Mouse (Mus musculus): ENCODE data around the gene Rad51b. TPM values are rescaled to one million over a fixed set of nuclear protein-coding genes. Genes with fewer than 3 reads are reported as not detected.

Gene Rad51b
- total and polyA plus RNA-seq, 3 experiments, result 0.47 to 0.50 (median 0.49) TPM

GRCm38 (mm10) chr12:79331722-79332121 lies 34.6 kb downstream of the Rad51b start:
- no peak overlapping the region for H3K9ac ChIP-seq (ENCODE audit: low read depth, low read length)
- H3K36me3 ChIP-seq (ENCODE audit: control insufficient read depth, insufficient read depth, low read length), result no peaks in the 10 kb centered on the region
- no peaks in the 10 kb centered on the region for H3K27me3 ChIP-seq (ENCODE audit: control insufficient read depth, insufficient read depth, low read length)
- H3K4me3 ChIP-seq, result no peak overlapping the region
- no peak overlapping the region for H3K27ac ChIP-seq
- TF ChIP-seq EP300 (IDR thresholded peaks at IDR 0.05; ENCODE audit: insufficient read depth, low read depth, low read length) (no peak), POLR2A (IDR thresholded peaks at IDR 0.05; ENCODE audit: insufficient read depth, low read depth, low read length) (no peak), CTCF (IDR thresholded peaks at IDR 0.05) (no peak)
- H3K4me1 ChIP-seq (ENCODE audit: control insufficient read depth, insufficient read depth, low read length), result no peaks in the 10 kb centered on the region
- intact Hi-C loops (cut with DNase I), result no loop called here
- no peak for DNase-seq
- no peaks in the 10 kb centered on the region for H3K79me2 ChIP-seq (replicated peaks; ENCODE audit: control insufficient read depth, insufficient read depth, low read length)
- WGBS, result 87% methylated on average over 4 of the region's 4 CpGs

GRCm38 (mm10) chr12:79338791-79339190 lies 41.7 kb downstream of the Rad51b start:
- Histone ChIP-seq H3K4me1 (ENCODE audit: control insufficient read depth, insufficient read depth, low read length) (no peaks in the 10 kb centered on the region; the same call in 1 of the 2 replicates), H3K9ac (ENCODE audit: low read depth, low read length) (no peak overlapping the region), H3K27ac (no peak overlapping the region), H3K27me3 (ENCODE audit: control insufficient read depth, insufficient read depth, low read length) (no peaks in the 10 kb centered on the region), H3K36me3 (ENCODE audit: control insufficient read depth, insufficient read depth, low read length) (no peaks in the 10 kb centered on the region), H3K79me2 (replicated peaks; ENCODE audit: control insufficient read depth, insufficient read depth, low read length) (no peaks in the 10 kb centered on the region), H3K4me3 (no peak overlapping the region)
- 93% methylated on average over 8 of the region's 8 CpGs for WGBS
- TF ChIP-seq POLR2A (IDR thresholded peaks at IDR 0.05; ENCODE audit: insufficient read depth, low read depth, low read length) (no peak), EP300 (IDR thresholded peaks at IDR 0.05; ENCODE audit: insufficient read depth, low read depth, low read length) (no peak), CTCF (IDR thresholded peaks at IDR 0.05) (no peak)
- DNase-seq, result no peak
- intact Hi-C loops (cut with DNase I), result no loop called here

- no peak overlapping the region for H3K9ac ChIP-seq (ENCODE audit: low read depth, low read length)
- H3K27me3 ChIP-seq (ENCODE audit: control insufficient read depth, insufficient read depth, low read length), result no peaks in the 10 kb centered on the region
- no peak for DNase-seq
- H3K4me1 ChIP-seq (ENCODE audit: control insufficient read depth, insufficient read depth, low read length), result no peaks in the 10 kb centered on the region; the same call in 1 of the 2 replicates
- H3K79me2 ChIP-seq (replicated peaks; ENCODE audit: control insufficient read depth, insufficient read depth, low read length), result no peaks in the 10 kb centered on the region
- no peaks in the 10 kb centered on the region for H3K36me3 ChIP-seq (ENCODE audit: control insufficient read depth, insufficient read depth, low read length)
- no peak overlapping the region for H3K4me3 ChIP-seq
- WGBS, result 63% methylated on average over 6 of the region's 6 CpGs
- intact Hi-C loops (cut with DNase I), result no loop called here
- no peak overlapping the region for H3K27ac ChIP-seq
- no peak for TF ChIP-seq CTCF (IDR thresholded peaks at IDR 0.05)
- TF ChIP-seq POLR2A (IDR thresholded peaks at IDR 0.05; ENCODE audit: insufficient read depth, low read depth, low read length), result no peak
- no peak for TF ChIP-seq EP300 (IDR thresholded peaks at IDR 0.05; ENCODE audit: insufficient read depth, low read depth, low read length)
Measured at GRCm38 (mm10) chr12:79340513-79340912, 43.4 kb downstream of the Rad51b start.

- no peaks in the 10 kb centered on the region; the same call in 1 of the 2 replicates for H3K4me1 ChIP-seq (ENCODE audit: control insufficient read depth, insufficient read depth, low read length)
Measured at GRCm38 (mm10) chr12:79341291-79341845, 44.3 kb downstream of the Rad51b start.

GRCm38 (mm10) chr12:79346198-79346733 lies 49.2 kb downstream of the Rad51b start:
- TF ChIP-seq CTCF (IDR thresholded peaks at IDR 0.05) (no peak), EP300 (IDR thresholded peaks at IDR 0.05; ENCODE audit: insufficient read depth, low read depth, low read length) (no peak), POLR2A (IDR thresholded peaks at IDR 0.05; ENCODE audit: insufficient read depth, low read depth, low read length) (no peak)
- Histone ChIP-seq H3K4me3 (no peak overlapping the region), H3K4me1 (ENCODE audit: control insufficient read depth, insufficient read depth, low read length) (peaks cover 1% of the 10 kb centered on the region; the same call in 1 of the 2 replicates), H3K36me3 (ENCODE audit: control insufficient read depth, insufficient read depth, low read length) (no peaks in the 10 kb centered on the region), H3K27me3 (ENCODE audit: control insufficient read depth, insufficient read depth, low read length) (no peaks in the 10 kb centered on the region), H3K9ac (ENCODE audit: low read depth, low read length) (no peak overlapping the region), H3K27ac (no peak overlapping the region), H3K79me2 (replicated peaks; ENCODE audit: control insufficient read depth, insufficient read depth, low read length) (no peaks in the 10 kb centered on the region)
- intact Hi-C loops (cut with DNase I), result no loop called here
- DNase-seq, result no peak
- WGBS, result 71% methylated on average over 5 of the region's 5 CpGs

More at GRCm38 (mm10) chr12:79341291-79341845, 44.3 kb downstream of the Rad51b start:
- no peak for TF ChIP-seq CTCF (IDR thresholded peaks at IDR 0.05)
- H3K9ac ChIP-seq (ENCODE audit: low read depth, low read length), result no peak overlapping the region
- H3K27me3 ChIP-seq (ENCODE audit: control insufficient read depth, insufficient read depth, low read length), result no peaks in the 10 kb centered on the region
- H3K79me2 ChIP-seq (replicated peaks; ENCODE audit: control insufficient read depth, insufficient read depth, low read length), result no peaks in the 10 kb centered on the region
- no peaks in the 10 kb centered on the region for H3K36me3 ChIP-seq (ENCODE audit: control insufficient read depth, insufficient read depth, low read length)
- DNase-seq, result no peak
- no peak overlapping the region for H3K4me3 ChIP-seq
- 81% methylated on average over 6 of the region's 6 CpGs for WGBS
- H3K27ac ChIP-seq, result no peak overlapping the region
- intact Hi-C loops (cut with DNase I), result no loop called here

GRCm38 (mm10) chr12:79347643-79348042 lies 50.6 kb downstream of the Rad51b start:
- H3K27ac ChIP-seq, result no peak overlapping the region
- peaks cover 6% of the 10 kb centered on the region for H3K36me3 ChIP-seq (ENCODE audit: control insufficient read depth, insufficient read depth, low read length)
- H3K27me3 ChIP-seq (ENCODE audit: control insufficient read depth, insufficient read depth, low read length), result no peaks in the 10 kb centered on the region
- intact Hi-C loops (cut with DNase I), result no loop called here
- TF ChIP-seq EP300 (IDR thresholded peaks at IDR 0.05; ENCODE audit: insufficient read depth, low read depth, low read length) (no peak), POLR2A (IDR thresholded peaks at IDR 0.05; ENCODE audit: insufficient read depth, low read depth, low read length) (no peak), CTCF (IDR thresholded peaks at IDR 0.05) (peak; percentile 87)
- WGBS, result 7% methylated on average over 6 of the region's 6 CpGs
- H3K4me3 ChIP-seq, result no peak overlapping the region
- H3K79me2 ChIP-seq (replicated peaks; ENCODE audit: control insufficient read depth, insufficient read depth, low read length), result no peaks in the 10 kb centered on the region
- peak; percentile 31 to 45 for DNase-seq
- H3K4me1 ChIP-seq (ENCODE audit: control insufficient read depth, insufficient read depth, low read length), result peaks cover 4% of the 10 kb centered on the region
- H3K9ac ChIP-seq (ENCODE audit: low read depth, low read length), result no peak overlapping the region

Measured in heart, adult 2 months (tissue).